Mouse (Mus musculus) hindbrain, embryonic 11.5 days (tissue): ENCODE results near the gene Boc. TPM values are rescaled to one million over a fixed set of nuclear protein-coding genes. Genes with fewer than 3 reads are reported as not detected.

Experiments
- ATAC-seq: fragments of 200-750 bp; cut with Nextera tagmentation; 2 replicates; pipeline ENCODE4 v1.8.0; 2017; ENCODE audit warnings: mild to moderate bottlenecking, moderate TSS enrichment, moderate library complexity; ENCODE audit not compliant: low FRiP score
- DNase-seq: peaks from one replicate; pipeline ENCODE4 v3.0.0-alpha.2; 2015; ENCODE audit warnings: low spot score
- H3K27ac ChIP-seq: fragments of 300-500 bp; sonication (generic); 2 replicates; pipeline ENCODE4 v1.5.1; 2014; ENCODE audit warnings: mild to moderate bottlenecking, low read depth, low read length
- H3K27me3 ChIP-seq: fragments of 300-500 bp; sonication (generic); 2 replicates; pipeline ENCODE4 v1.6.1; 2014; ENCODE audit warnings: mild to moderate bottlenecking, low read length, moderate library complexity, mixed read lengths; ENCODE audit not compliant: control insufficient read depth, insufficient read depth
- H3K36me3 ChIP-seq: fragments of 300-500 bp; sonication (generic); 2 replicates; pipeline ENCODE4 v1.6.1; 2014; ENCODE audit warnings: mild to moderate bottlenecking, low read length, moderate library complexity, mixed read lengths; ENCODE audit not compliant: control insufficient read depth, insufficient read depth
- H3K4me1 ChIP-seq: fragments of 300-500 bp; sonication (generic); replicated peaks from 2 replicates; pipeline ENCODE4 v1.6.1; 2014; ENCODE audit warnings: low read length, mixed read lengths; ENCODE audit not compliant: control insufficient read depth, insufficient read depth
- H3K4me2 ChIP-seq: fragments of 300-500 bp; sonication (generic); replicated peaks from 2 replicates; pipeline ENCODE4 v1.6.1; 2014; ENCODE audit warnings: mild to moderate bottlenecking, low read depth, low read length
- H3K4me3 ChIP-seq: fragments of 300-500 bp; sonication (generic); 2 replicates; pipeline ENCODE4 v1.5.1; 2014; ENCODE audit warnings: low read depth, low read length
- H3K9ac ChIP-seq: fragments of 300-500 bp; sonication (generic); 2 replicates; pipeline ENCODE4 v1.6.1; 2014; ENCODE audit warnings: low read depth, low read length
- H3K9me3 ChIP-seq: fragments of 300-500 bp; sonication (generic); 2 replicates; pipeline ENCODE4 v1.6.1; 2016; ENCODE audit warnings: low read length; ENCODE audit not compliant: control insufficient read depth
- WGBS: fragments of 180-500 bp; shearing (Covaris S2); extraction: QIAGEN DNeasy Blood & Tissue Kit; methylation state at CpG from one replicate; pipeline ENCODE4 v1.1.7; 2014; 5-methylcytosine and 5-hydroxymethylcytosine counted together
- polyA plus RNA-seq: library from polyadenylated mRNA; unstranded; fragments of >200 nt; fragmentation: Nextera tagmentation; extraction: Ambion mirVana; gene quantifications from 2 replicates; pipeline ENCODE4 v1.2.1, GENCODE M21; 2014

The Boc gene
- polyA plus RNA-seq, 1 experiment from 2014 or later = 34.3 TPM

DNA sequence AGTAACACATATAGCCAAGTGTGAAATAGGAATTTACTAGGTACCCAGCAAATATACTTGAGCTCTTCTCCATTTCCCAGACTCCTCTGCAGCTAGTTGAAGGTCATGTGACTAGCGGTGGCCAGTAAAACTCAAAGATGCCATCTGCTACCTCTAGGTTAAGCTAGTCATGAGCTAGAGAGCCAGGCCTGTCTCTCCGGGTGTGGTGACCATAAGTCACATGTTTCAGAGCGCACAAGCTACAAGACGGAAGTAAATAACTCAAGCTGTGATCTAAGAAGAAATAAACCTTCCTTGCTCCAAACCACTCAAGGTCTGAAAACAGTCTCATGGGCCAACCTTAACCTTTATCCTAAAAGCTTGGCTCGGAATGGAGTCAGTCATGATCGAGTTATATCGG is 29.7 kb downstream of the Boc start:
- ATAC-seq (no peak), DNase-seq (no peak)
- no peak overlapping the region for H3K4me2 ChIP-seq
- WGBS = 89% methylated on average over 7 of the region's 7 CpGs
- H3K4me1 ChIP-seq = peaks cover 10% of the 10 kb centered on the region
- H3K9me3 ChIP-seq = no peaks in the 10 kb centered on the region
- H3K4me3 ChIP-seq = no peak overlapping the region
- H3K27me3 ChIP-seq = no peaks in the 10 kb centered on the region
- H3K27ac ChIP-seq = peak overlapping the region; percentile 88; the same call in 1 of the 2 replicates
- H3K9ac ChIP-seq = no peak overlapping the region
- peaks cover 3% of the 10 kb centered on the region; the same call in 1 of the 2 replicates for H3K36me3 ChIP-seq

DNA sequence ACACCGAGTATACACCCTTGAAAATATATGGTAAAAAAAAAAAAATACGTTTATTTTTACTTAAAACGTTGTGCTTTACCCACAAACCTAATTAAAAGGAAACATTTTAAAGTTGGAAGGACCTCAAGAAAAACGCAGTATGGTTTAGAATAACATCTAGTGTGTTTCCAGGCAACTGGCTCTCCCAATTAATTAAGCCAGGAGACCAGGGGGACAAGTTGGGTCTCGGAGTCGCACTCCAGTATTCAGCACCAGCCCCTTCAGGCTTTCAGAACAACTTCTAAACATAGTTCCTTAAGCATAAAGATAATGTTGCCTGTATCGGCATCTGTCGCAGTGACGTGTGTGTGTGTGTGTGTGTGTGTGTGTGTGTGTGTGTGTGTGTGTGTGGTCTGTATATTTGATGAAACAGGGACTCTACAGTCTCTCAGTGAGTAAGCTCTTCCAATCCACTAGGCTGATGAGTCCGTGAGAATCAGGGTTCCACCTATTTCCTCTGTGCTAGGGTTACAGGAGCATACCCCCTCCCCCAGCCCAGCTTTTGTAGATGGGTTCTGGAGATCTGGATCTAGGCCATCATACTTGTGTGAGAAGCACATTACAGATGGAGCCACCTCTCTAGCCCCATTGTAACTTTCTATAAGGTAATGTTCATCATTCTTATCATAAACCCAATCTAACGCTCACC is 31.3 kb downstream of the Boc start:
- 50% methylated on average over 11 of the region's 11 CpGs for WGBS

DNA sequence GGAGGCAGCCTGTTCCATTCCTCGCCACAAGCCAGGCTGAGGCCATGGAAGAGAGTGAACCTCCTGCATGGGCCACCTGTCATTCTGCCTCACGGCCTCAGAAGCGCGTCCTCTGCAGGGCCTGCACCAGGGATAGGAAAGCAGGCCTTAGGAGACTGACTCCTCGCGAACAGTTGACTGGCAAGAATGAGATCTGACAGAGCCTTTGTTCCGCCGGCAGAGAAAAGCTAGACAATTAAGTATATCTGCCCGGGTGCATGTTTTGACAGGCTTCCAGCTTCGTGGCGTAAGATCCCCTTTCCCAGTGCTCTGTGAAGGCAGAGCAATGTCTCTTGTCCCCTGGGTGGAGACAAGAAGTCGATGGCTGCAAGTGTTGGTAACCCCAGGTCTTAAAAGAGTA is 32.0 kb downstream of the Boc start:
- Histone ChIP-seq H3K4me3 (no peak overlapping the region), H3K9ac (no peak overlapping the region), H3K4me2 (no peak overlapping the region; the same call in 1 of the 2 replicates), H3K27me3 (no peaks in the 10 kb centered on the region), H3K36me3 (no peaks in the 10 kb centered on the region), H3K9me3 (no peaks in the 10 kb centered on the region), H3K27ac (peak overlapping the region; percentile 70), H3K4me1 (peaks cover 6% of the 10 kb centered on the region)
- ATAC-seq (no peak), DNase-seq (peak; percentile 61)
- WGBS = 4% methylated on average over 12 of the region's 12 CpGs

More for the DNA sequence above, 31.3 kb downstream of the Boc start:
- Histone ChIP-seq H3K27me3 (no peaks in the 10 kb centered on the region), H3K4me2 (no peak overlapping the region), H3K36me3 (peaks cover 2% of the 10 kb centered on the region; the same call in 1 of the 2 replicates), H3K9ac (no peak overlapping the region), H3K27ac (peak overlapping the region; percentile 47; the same call in 1 of the 2 replicates), H3K9me3 (no peaks in the 10 kb centered on the region), H3K4me1 (peaks cover 6% of the 10 kb centered on the region), H3K4me3 (no peak overlapping the region)
- no peak for DNase-seq
- no peak for ATAC-seq

DNA sequence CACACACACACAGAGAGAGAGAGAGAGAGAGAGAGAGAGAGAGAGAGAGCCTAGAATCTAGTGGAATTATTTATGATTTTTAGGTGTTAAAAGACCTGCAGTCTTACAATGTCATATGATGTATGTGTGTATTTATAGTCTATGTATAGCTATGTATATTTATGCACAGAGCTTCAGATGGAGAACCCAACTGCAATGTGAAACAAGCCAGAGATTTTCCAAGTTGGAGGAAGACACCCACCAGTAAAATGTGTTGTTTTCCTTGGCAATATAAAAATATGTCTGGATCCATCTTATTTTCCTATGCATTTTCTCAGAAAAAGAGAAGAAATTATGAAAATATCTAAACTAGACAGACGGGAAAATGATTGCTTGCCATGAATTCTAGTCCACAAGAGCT is 32.7 kb downstream of the Boc start:
- WGBS = 100% methylated on average over 1 of the region's 1 CpGs
- H3K4me1 ChIP-seq = peaks cover 6% of the 10 kb centered on the region
- H3K27ac ChIP-seq = no peak overlapping the region
- H3K9me3 ChIP-seq = no peaks in the 10 kb centered on the region
- peaks cover under 1% of the 10 kb centered on the region; the same call in 1 of the 2 replicates for H3K36me3 ChIP-seq
- H3K27me3 ChIP-seq = no peaks in the 10 kb centered on the region
- DNase-seq (no peak), ATAC-seq (no peak)
- H3K9ac ChIP-seq = no peak overlapping the region
- no peak overlapping the region for H3K4me2 ChIP-seq
- H3K4me3 ChIP-seq = no peak overlapping the region

DNA sequence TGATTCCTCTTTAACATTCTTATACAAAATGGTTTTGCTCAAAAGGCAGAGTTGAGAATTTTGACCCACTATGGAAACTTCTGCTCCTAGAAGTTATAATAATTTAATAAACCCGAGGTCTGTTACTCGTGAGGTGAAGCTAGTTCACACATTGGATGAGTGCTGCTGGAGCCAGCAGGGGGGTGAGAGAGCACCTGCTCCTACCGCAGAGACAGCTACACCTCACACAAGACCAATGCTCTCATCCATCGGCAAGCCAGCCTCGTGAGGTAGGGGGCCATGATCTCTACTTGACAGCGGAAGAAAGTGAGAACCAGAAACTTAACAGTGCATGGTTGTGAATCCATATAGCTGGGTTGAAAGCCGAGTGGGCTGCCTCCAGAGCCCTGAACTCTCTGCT is 35.1 kb downstream of the Boc start:
- Histone ChIP-seq H3K4me3 (no peak overlapping the region), H3K27me3 (no peaks in the 10 kb centered on the region), H3K4me1 (peaks cover 4% of the 10 kb centered on the region), H3K4me2 (no peak overlapping the region), H3K36me3 (peaks cover 11% of the 10 kb centered on the region), H3K9me3 (no peaks in the 10 kb centered on the region), H3K27ac (no peak overlapping the region), H3K9ac (no peak overlapping the region)
- ATAC-seq = no peak
- WGBS = 83% methylated on average over 7 of the region's 7 CpGs
- DNase-seq = no peak

DNA sequence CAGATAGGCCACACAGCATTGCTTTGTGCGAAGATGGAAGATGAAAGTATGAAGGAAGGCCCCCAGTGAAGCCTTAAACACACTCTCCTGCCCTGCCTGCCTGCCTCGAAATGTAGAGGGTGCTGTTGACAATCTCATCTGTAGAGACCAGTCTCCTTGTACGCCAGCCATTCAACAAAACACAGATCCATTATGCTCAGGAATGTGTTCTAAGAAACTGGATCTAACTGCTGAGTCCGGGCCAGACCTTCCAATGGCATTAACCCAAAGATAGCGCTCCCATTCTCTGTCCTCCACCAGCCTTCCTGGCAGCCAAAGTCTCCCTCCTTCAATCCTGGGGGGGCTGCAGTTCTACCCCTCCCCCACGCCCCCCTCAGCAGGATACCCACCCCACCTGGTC is 42.2 kb downstream of the Boc start:
- Histone ChIP-seq H3K4me3 (no peak overlapping the region), H3K4me1 (no peaks in the 10 kb centered on the region), H3K9me3 (no peaks in the 10 kb centered on the region), H3K36me3 (peaks cover 15% of the 10 kb centered on the region), H3K27ac (no peak overlapping the region), H3K27me3 (no peaks in the 10 kb centered on the region), H3K9ac (no peak overlapping the region), H3K4me2 (no peak overlapping the region)
- DNase-seq (no peak), ATAC-seq (no peak)
- 86% methylated on average over 6 of the region's 6 CpGs for WGBS

DNA sequence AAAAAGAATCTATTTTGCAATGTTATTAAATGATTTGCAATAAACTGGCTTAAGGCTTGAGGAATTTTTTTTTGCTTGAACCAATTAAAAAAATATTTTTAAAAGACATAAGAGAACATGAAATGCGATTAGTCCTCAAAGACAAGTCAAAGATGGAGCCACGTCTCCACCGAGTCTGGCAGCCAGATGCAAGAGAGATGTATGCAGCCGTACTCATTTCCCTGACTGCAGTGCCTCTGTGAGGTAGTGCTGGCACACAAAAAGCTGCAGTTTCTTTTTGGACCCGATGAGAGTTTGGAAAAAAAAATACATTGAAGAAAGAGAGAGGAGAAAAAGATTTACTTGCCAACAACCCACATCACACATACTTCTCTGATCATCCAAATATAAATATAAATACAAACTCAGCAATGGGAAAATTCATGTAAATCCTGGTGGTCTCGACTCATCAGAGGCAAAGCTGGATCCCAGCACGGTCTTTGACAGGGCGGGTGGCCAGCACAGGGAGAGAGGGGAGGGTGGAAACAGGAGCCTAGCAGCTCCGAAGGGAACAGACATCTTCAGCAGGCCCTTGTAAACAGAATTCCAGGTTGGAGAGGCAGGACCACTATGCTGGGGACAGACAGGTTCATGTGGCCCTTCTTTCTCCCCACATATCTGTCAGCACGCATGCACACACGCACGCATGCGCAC is 48.0 kb downstream of the Boc start:
- Histone ChIP-seq H3K36me3 (0 out of 2 replicates have a peak, but pooled peaks cover 4% of the 10 kb centered on the region), H3K9ac (no peak overlapping the region), H3K4me1 (no peaks in the 10 kb centered on the region), H3K27me3 (no peaks in the 10 kb centered on the region), H3K4me2 (no peak overlapping the region), H3K9me3 (no peaks in the 10 kb centered on the region), H3K27ac (no peak overlapping the region), H3K4me3 (no peak overlapping the region)
- WGBS = 76% methylated on average over 13 of the region's 13 CpGs
- ATAC-seq (no peak), DNase-seq (no peak)

DNA sequence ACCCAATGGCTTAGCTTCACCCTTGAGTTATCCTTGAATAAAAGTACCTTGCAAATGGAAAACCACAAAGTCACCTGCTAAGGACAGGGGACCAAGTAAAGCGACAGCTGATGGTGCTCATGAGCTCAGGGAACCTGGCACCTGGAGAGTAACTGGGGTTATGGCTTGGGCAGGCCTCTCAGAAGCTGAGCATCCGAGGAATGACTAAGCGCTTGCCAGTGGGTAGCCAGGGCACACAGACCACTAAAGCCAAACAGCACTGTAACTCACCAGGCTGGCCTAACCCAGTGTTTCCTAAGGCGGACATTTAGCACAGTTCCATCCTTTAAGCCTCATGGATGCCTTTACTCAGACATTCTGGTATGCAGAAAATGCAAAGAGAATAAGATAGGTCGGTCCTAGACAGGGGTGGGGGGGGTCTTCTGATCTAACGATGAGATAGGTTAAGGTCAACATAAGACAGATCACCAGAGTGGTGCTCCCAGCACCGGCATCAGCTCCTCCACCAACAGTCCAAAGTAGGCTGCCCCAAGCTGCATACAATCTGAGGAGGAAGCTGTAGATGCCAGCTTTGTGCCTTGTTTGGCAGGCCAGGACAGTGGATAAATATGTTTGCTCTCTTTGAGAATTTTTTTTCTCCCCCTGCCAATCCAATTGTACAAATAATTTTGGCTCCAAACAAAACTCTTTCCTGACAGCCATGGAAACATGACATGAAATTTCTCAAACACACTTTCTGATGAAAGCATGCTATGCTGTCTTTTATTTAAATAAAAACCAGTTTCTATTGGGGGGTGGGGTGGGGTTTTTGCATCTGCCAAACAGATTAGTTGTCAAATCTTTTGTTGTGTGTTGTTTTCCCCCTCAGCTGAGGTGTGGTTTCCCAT is 49.0 kb downstream of the Boc start:
- H3K9ac ChIP-seq = no peak overlapping the region
- DNase-seq = no peak

More for the DNA sequence above, 49.0 kb downstream of the Boc start:
- ATAC-seq = no peak
- 82% methylated on average over 7 of the region's 7 CpGs for WGBS
- Histone ChIP-seq H3K9me3 (no peaks in the 10 kb centered on the region), H3K4me2 (no peak overlapping the region), H3K27ac (no peak overlapping the region), H3K27me3 (no peaks in the 10 kb centered on the region), H3K4me1 (no peaks in the 10 kb centered on the region), H3K36me3 (0 out of 2 replicates have a peak, but pooled peaks cover 4% of the 10 kb centered on the region), H3K4me3 (no peak overlapping the region)
